Mouse (Mus musculus) mammary gland, adult 2 months (tissue): ENCODE results near the gene Prss21. TPM values are rescaled to one million over a fixed set of nuclear protein-coding genes. Genes with fewer than 3 reads are reported as not detected.

Experiments used
- polyA plus RNA-seq: library from polyadenylated mRNA; depleted of rRNA; stranded (reverse); fragments of >200 nt; gene quantifications from 2 replicates; pipeline ENCODE4 v1.2.3, GENCODE M21; 2012; ENCODE audit warnings: low replicate concordance; rRNA removed

Prss21 gene
- polyA plus RNA-seq, result not detected in 2 replicates

GRCm38 (mm10) chr17:23867756-23868155 lies at the start of gene Prss21:
Gene Prss21 (plus strand): TSS chr17:23868056.

GRCm38 (mm10) chr17:23829064-23829619 lies 38.7 kb upstream of the Prss21 start, which contains the start of gene Elob:
Gene Elob (minus strand): TSS chr17:23829136.

DNA sequence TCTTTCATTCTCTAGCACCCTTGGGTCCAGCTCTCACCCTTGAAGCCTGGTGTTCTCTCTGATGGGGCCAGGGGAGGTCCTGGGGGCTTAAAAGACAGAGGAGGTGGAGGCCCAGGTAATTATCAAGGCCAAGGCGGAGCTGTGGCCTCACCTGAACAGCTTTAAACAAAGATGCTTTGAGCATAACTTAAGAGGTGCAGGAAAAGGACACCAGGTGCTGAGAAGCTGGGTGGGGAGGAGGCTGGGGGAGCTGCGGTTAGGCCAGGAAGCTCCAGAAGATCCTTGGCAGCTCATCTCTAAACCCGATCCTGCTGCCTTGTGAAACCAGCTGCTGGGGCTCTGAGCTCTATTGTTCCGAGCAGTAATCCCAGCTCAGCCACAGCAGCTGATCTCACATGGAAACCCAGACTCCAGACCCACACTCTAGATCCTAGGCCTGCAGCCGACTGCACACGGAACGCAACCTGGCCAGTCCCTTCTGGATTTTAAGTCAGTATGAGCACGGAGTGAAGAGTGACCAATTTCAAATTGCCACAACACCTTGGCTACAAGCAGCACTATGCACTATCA lies 31.8 kb upstream of the Prss21 start, which contains the start of gene Prss33:
TSS of gene Prss33 (minus strand) at position 51 of the 570 bp plus-strand sequence.

DNA sequence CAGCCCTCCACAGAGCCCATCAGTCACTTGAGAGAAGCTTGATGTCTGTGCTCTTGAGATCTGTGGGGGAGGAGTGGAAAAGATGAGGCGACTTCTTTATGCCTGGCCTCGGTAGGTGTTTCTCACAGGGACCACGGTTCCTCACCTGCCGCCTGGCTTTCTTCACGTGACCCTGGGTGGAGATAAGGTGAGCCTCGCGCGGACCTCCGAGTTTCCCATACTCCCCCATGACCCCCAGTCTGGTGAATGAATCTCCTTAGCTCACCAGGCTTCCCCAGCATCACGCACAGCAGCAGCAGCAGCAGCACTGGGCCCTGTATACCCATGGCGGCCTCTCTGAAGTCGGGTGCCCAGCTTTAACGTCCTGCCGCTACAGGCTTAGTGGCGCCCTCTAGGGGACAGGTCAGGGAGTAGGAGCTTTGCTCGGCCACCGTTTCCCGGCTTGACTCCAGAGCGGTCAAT lies 24.0 kb upstream of the Prss21 start, which contains the start of the genes Prss32 and Prss41:
TSS of gene Prss32 (plus strand) at position 44 of the 462 bp plus-strand sequence.
TSS of gene Prss41 (minus strand) at position 361 of the 462 bp plus-strand sequence.

DNA sequence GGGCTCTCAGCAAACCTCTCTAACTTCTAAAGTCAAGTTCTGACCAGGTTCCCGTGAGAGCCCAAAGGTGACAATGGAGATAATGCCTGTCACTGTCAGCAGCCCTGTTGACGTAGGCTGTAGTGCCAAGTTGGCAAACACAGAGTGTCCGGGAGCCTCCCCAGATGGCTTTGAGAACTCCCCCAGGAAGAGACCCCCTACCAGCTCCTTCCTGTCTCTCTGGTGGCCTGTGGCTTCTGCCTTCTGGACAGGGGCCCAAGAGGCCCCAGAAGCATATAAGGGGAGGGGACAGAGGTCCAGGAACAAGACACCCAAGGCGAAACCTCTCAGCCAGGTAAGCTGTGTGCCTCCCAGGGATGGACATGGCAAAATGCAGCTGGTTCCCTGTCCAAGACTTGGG lies 12.7 kb downstream of the Prss21 start, which contains the start of the genes Dcpp1 and Dcpp2:
TSS of gene Dcpp1 (plus strand) at position 301 of the 400 bp plus-strand sequence.
TSS of gene Dcpp2 (plus strand) at position 305 of the 400 bp plus-strand sequence.

DNA sequence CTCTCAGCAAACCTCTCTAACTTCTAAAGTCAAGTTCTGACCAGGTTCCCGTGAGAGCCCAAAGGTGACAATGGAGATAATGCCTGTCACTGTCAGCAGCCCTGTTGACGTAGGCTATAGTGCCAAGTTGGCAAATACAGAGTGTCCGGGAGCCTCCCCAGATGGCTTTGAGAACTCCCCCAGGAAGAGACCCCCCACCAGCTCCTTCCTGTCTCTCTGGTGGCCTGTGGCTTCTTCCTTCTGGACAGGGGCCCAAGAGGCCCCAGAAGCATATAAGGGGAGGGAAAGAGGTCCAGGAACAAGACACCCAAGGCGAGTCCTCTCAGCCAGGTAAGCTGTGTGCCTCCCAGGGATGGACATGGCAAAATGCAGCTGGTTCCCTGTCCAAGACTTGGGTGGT lies 49.3 kb downstream of the Prss21 start, which contains the start of gene Dcpp3:
TSS of gene Dcpp3 (plus strand) at position 301 of the 400 bp plus-strand sequence.

Other genes with a start within 250 kb of the Prss21 start
- 2.6 and 4.7 TPM in 2 replicates for gene Mmp25, start 222.8 kb upstream of the Prss21 start, polyA plus RNA-seq
- gene Bicdl2, start 207.6 kb upstream of the Prss21 start, polyA plus RNA-seq, result 2.1 and 3.5 TPM in 2 replicates
- 430 and 524 TPM in 2 replicates for gene Hcfc1r1, start 194.5 kb upstream of the Prss21 start, polyA plus RNA-seq
- gene Thoc6, start 194.2 kb upstream of the Prss21 start, polyA plus RNA-seq, result 26.0 and 28.9 TPM in 2 replicates
- gene Tnfrsf12a, start 190.6 kb upstream of the Prss21 start, polyA plus RNA-seq, result 15.4 and 34.1 TPM in 2 replicates
- 7.3 and 9.1 TPM in 2 replicates for gene Cldn6, start 188.8 kb upstream of the Prss21 start, polyA plus RNA-seq
- gene Cldn9, start 184.0 kb upstream of the Prss21 start, polyA plus RNA-seq, result not detected in 2 replicates
- gene 1520401A03Rik, start 145.3 kb upstream of the Prss21 start, polyA plus RNA-seq, result 0.06 TPM in 1 of 2 replicates, not detected in the other
- 30.3 and 57.9 TPM in 2 replicates for gene Pkmyt1, start 141.7 kb upstream of the Prss21 start, polyA plus RNA-seq
- gene Paqr4, start 127.2 kb upstream of the Prss21 start, polyA plus RNA-seq, result 35.8 and 47.3 TPM in 2 replicates
- 0.52 and 0.60 TPM in 2 replicates for gene Kremen2, start 122.2 kb upstream of the Prss21 start, polyA plus RNA-seq
- 43.8 and 46.9 TPM in 2 replicates for gene Flywch1, start 96.5 kb upstream of the Prss21 start, polyA plus RNA-seq
- gene Flywch2, start 82.0 kb upstream of the Prss21 start, polyA plus RNA-seq, result 5.4 and 13.3 TPM in 2 replicates
- 756 and 808 TPM in 2 replicates for gene Srrm2, start 77.5 kb upstream of the Prss21 start, polyA plus RNA-seq
- gene Elob, start 38.9 kb upstream of the Prss21 start, polyA plus RNA-seq, result 412 and 628 TPM in 2 replicates
- 0.17 TPM in 1 of 2 replicates, not detected in the other for gene Prss33, start 32.0 kb upstream of the Prss21 start, polyA plus RNA-seq
- not detected in 2 replicates for gene Prss32, start 24.2 kb upstream of the Prss21 start, polyA plus RNA-seq
- gene Prss41, start 23.9 kb upstream of the Prss21 start, polyA plus RNA-seq, result 0.13 and 0.27 TPM in 2 replicates
- not detected in 2 replicates for gene Dcpp1, start 12.8 kb downstream of the Prss21 start, polyA plus RNA-seq
- gene Dcpp2, start 12.8 kb downstream of the Prss21 start, polyA plus RNA-seq, result not detected in 2 replicates
- gene Dcpp3, start 49.4 kb downstream of the Prss21 start, polyA plus RNA-seq, result 0.55 TPM in 1 of 2 replicates, not detected in the other
- gene Sbp, start 73.6 kb downstream of the Prss21 start, polyA plus RNA-seq, result 0.22 and 0.40 TPM in 2 replicates
- gene Sbpl, start 87.2 kb downstream of the Prss21 start, polyA plus RNA-seq, result not detected in 2 replicates
- 1.3 and 1.6 TPM in 2 replicates for gene Prss30, start 112.5 kb downstream of the Prss21 start, polyA plus RNA-seq
- gene Prss22, start 130.0 kb downstream of the Prss21 start, polyA plus RNA-seq, result 1.2 and 1.6 TPM in 2 replicates
- 2.4 and 2.7 TPM in 2 replicates for gene Prss27, start 170.1 kb downstream of the Prss21 start, polyA plus RNA-seq
- gene Kctd5, start 205.4 kb downstream of the Prss21 start, polyA plus RNA-seq, result 22.3 and 27.2 TPM in 2 replicates